Mouse (Mus musculus) left cerebral cortex, adult 18-20 months (tissue): ENCODE results near the gene Zgrf1. TPM values are rescaled to one million over a fixed set of nuclear protein-coding genes. Genes with fewer than 3 reads are reported as not detected.

Experiments
- DNase-seq, 2 experiments: peaks; one replicate each; pipeline ENCODE4 v3.0.0; 2021 to 2022; ENCODE audit warnings: low spot score in 2 of 2, mixed read lengths in 1 of 2
- total RNA-seq, 2 experiments: library from RNA; stranded (reverse); gene quantifications; 2 replicates each; pipeline ENCODE4 v1.2.3; 2021

Gene Zgrf1
- total RNA-seq, 2 experiments from 2014 or later, result 2.9 to 3.7 TPM

GRCm38 (mm10) chr3:127554723-127555122 lies 1.4 kb downstream of the Zgrf1 start:
- no peak for DNase-seq

- DNase-seq, result no peak
These were observed 4.9 kb downstream of the Zgrf1 start for GRCm38 (mm10) chr3:127558201-127558600.

GRCm38 (mm10) chr3:127562974-127563373 lies 9.7 kb downstream of the Zgrf1 start:
- no peak for DNase-seq

- DNase-seq, result no peak
These were observed 11.8 kb downstream of the Zgrf1 start for GRCm38 (mm10) chr3:127565129-127565528.

- DNase-seq, result peak; percentile 21 to 40
These were observed 19.3 kb downstream of the Zgrf1 start for GRCm38 (mm10) chr3:127572557-127572956.

- no peak for DNase-seq
These were observed 43.8 kb downstream of the Zgrf1 start for GRCm38 (mm10) chr3:127597136-127597535.

- no peak for DNase-seq
These were observed 54.8 kb downstream of the Zgrf1 start for GRCm38 (mm10) chr3:127608109-127608508.

GRCm38 (mm10) chr3:127625296-127625695 lies 72.0 kb downstream of the Zgrf1 start:
- DNase-seq, result peak; percentile 48 to 53

- DNase-seq, result no peak
These were observed 72.6 kb downstream of the Zgrf1 start for GRCm38 (mm10) chr3:127625701-127626399.

GRCm38 (mm10) chr3:127626524-127626923 lies 73.2 kb downstream of the Zgrf1 start:
- DNase-seq, result no peak

GRCm38 (mm10) chr3:127627151-127627955 lies 74.1 kb downstream of the Zgrf1 start:
- no peak for DNase-seq

GRCm38 (mm10) chr3:127627956-127628310 lies 74.6 kb downstream of the Zgrf1 start:
- no peak for DNase-seq

GRCm38 (mm10) chr3:127628311-127629184 lies 75.3 kb downstream of the Zgrf1 start:
- DNase-seq, result no peak

GRCm38 (mm10) chr3:127630190-127630589 lies 76.9 kb downstream of the Zgrf1 start:
- no peak for DNase-seq

- no peak for DNase-seq
These were observed 77.6 kb downstream of the Zgrf1 start for GRCm38 (mm10) chr3:127630735-127631372.

GRCm38 (mm10) chr3:127631582-127631981 lies 78.3 kb downstream of the Zgrf1 start:
- no peak for DNase-seq

GRCm38 (mm10) chr3:127632531-127632930 lies 79.2 kb downstream of the Zgrf1 start:
- no peak for DNase-seq

GRCm38 (mm10) chr3:127633080-127634032 lies 80.1 kb downstream of the Zgrf1 start, which contains the start of gene Neurog2:
Gene Neurog2, plus strand, starts transcription at chr3:127633135.
- peak in 1 of 2 experiments; percentile 16 for DNase-seq

- DNase-seq, result peak; percentile 70 to 72
These were observed 81.1 kb downstream of the Zgrf1 start for GRCm38 (mm10) chr3:127634101-127634983.
